Mouse (Mus musculus) olfactory bulb, adult 2 months (tissue): Measurements from ENCODE around the gene Yipf1. TPM values are rescaled to one million over a fixed set of nuclear protein-coding genes. Genes with fewer than 3 reads are reported as not detected.
A peak's percentile ranks its signal among the peaks of the same experiment; 100 is the strongest.
"Not testable (repeated sequence)": the region's sequence is repeated elsewhere in the genome, so short reads cannot be mapped to it uniquely, and the experiment has no call there.

Source experiments
- H3K27ac ChIP-seq: fragments of 200-500 bp; 2 replicates; pipeline ENCODE4 v1.5.1; 2012; ENCODE audit warnings: low read depth, low read length; ENCODE audit not compliant: insufficient read depth
- H3K4me1 ChIP-seq: fragments of 200-500 bp; 2 replicates; pipeline ENCODE4 v1.6.1; 2012; ENCODE audit warnings: low read length; ENCODE audit not compliant: control insufficient read depth, insufficient read depth
- H3K4me3 ChIP-seq: fragments of 200-500 bp; 2 replicates; pipeline ENCODE4 v1.5.1; 2012; ENCODE audit warnings: mild to moderate bottlenecking, low read depth, low read length, moderate library complexity; ENCODE audit not compliant: insufficient read depth
- CTCF ChIP-seq: fragments of 200-500 bp; IDR thresholded peaks from 2 replicates; pipeline ENCODE4 v1.5.1; 2012; ENCODE audit warnings: low read depth, mild to moderate bottlenecking, low read length, moderate library complexity; ENCODE audit not compliant: insufficient read depth
- POLR2A ChIP-seq: fragments of 200-500 bp; IDR thresholded peaks from 2 replicates; pipeline ENCODE4 v1.6.1; 2012; ENCODE audit warnings: mild to moderate bottlenecking, low read depth, low read length, moderate library complexity; ENCODE audit not compliant: insufficient read depth
- WGBS: fragments of 180-500 bp; shearing (Covaris S2); methylation state at CpG from one replicate; pipeline ENCODE4 v1.1.7; 2018; 5-methylcytosine and 5-hydroxymethylcytosine counted together
- polyA plus RNA-seq: library from polyadenylated mRNA; stranded (reverse); fragments of >200 nt; gene quantifications from 2 replicates; pipeline ENCODE4 v1.2.4, GENCODE M21; 2012; ENCODE audit warnings: low replicate concordance; ENCODE audit not compliant: missing spikeins, insufficient read depth, insufficient read length

The Yipf1 gene
- polyA plus RNA-seq, 1 experiment: not detected

- Histone ChIP-seq H3K27ac (no peak overlapping the region), H3K4me3 (no peak overlapping the region), H3K4me1 (no peaks in the 10 kb centered on the region)
- WGBS: 67% methylated on average over 4 of the region's 4 CpGs
- no peak for TF ChIP-seq CTCF
- no peak for TF ChIP-seq POLR2A
Observed at GRCm38 (mm10) chr4:107362755-107363154, 48.6 kb downstream of the Yipf1 start.

GRCm38 (mm10) chr4:107363573-107363972 is 49.4 kb downstream of the Yipf1 start:
- Histone ChIP-seq H3K4me3 (no peak overlapping the region), H3K4me1 (no peaks in the 10 kb centered on the region), H3K27ac (no peak overlapping the region)
- TF ChIP-seq POLR2A (no peak), CTCF (no peak)
- 83% methylated on average over 6 of the region's 6 CpGs for WGBS

- Histone ChIP-seq H3K4me3 (no peak overlapping the region), H3K4me1 (no peaks in the 10 kb centered on the region), H3K27ac (no peak overlapping the region)
- 90% methylated on average over 5 of the region's 5 CpGs for WGBS
- TF ChIP-seq CTCF: no peak
- TF ChIP-seq POLR2A: no peak
Observed at GRCm38 (mm10) chr4:107364190-107364639, 50.1 kb downstream of the Yipf1 start.

- H3K27ac ChIP-seq, H3K4me1 ChIP-seq, H3K4me3 ChIP-seq: not testable (repeated sequence)
Observed at GRCm38 (mm10) chr4:107366408-107366807, 52.2 kb downstream of the Yipf1 start.

- peak within 1 kb of the TSS; percentile 66 for H3K4me3 ChIP-seq
- H3K27ac ChIP-seq: peak within 1 kb of the TSS; percentile 95
- no peaks in the 10 kb centered on the region for H3K4me1 ChIP-seq
- TF ChIP-seq POLR2A (no peak), CTCF (no peak; the same call in 1 of the 2 replicates)
- under 1% methylated on average over 51 of the region's 51 CpGs for WGBS
Observed at GRCm38 (mm10) chr4:107367567-107368314, 53.6 kb downstream of the Yipf1 start, which contains the start of gene Ndc1. Gene Ndc1, plus strand, starts transcription at chr4:107367784.

GRCm38 (mm10) chr4:107372304-107372703 is 58.1 kb downstream of the Yipf1 start:
- WGBS: 88% methylated on average over 2 of the region's 2 CpGs

GRCm38 (mm10) chr4:107374677-107375076 is 60.5 kb downstream of the Yipf1 start:
- H3K4me3 ChIP-seq: no peak overlapping the region
- H3K27ac ChIP-seq: no peak overlapping the region
- no peaks in the 10 kb centered on the region for H3K4me1 ChIP-seq
- TF ChIP-seq POLR2A (no peak), CTCF (no peak)
- WGBS: 73% methylated on average over 4 of the region's 4 CpGs

More at GRCm38 (mm10) chr4:107372304-107372703, 58.1 kb downstream of the Yipf1 start:
- no peaks in the 10 kb centered on the region for H3K4me1 ChIP-seq
- TF ChIP-seq CTCF (no peak), POLR2A (no peak)
- no peak overlapping the region for H3K4me3 ChIP-seq
- H3K27ac ChIP-seq: no peak overlapping the region

GRCm38 (mm10) chr4:107378954-107379353 is 64.8 kb downstream of the Yipf1 start:
- WGBS: 94% methylated on average over 6 of the region's 6 CpGs
- Histone ChIP-seq H3K4me3 (no peak overlapping the region), H3K4me1 (no peaks in the 10 kb centered on the region), H3K27ac (no peak overlapping the region)
- TF ChIP-seq POLR2A: no peak
- TF ChIP-seq CTCF: no peak

- H3K4me1 ChIP-seq: no peaks in the 10 kb centered on the region
- TF ChIP-seq POLR2A: no peak
- no peak for TF ChIP-seq CTCF
- 90% methylated on average over 7 of the region's 7 CpGs for WGBS
- H3K4me3 ChIP-seq: no peak overlapping the region
- H3K27ac ChIP-seq: no peak overlapping the region
Observed at GRCm38 (mm10) chr4:107380871-107381270, 66.7 kb downstream of the Yipf1 start.

GRCm38 (mm10) chr4:107387038-107387437 is 72.9 kb downstream of the Yipf1 start:
- H3K4me1 ChIP-seq: no peaks in the 10 kb centered on the region
- H3K27ac ChIP-seq: no peak overlapping the region
- H3K4me3 ChIP-seq: no peak overlapping the region
- WGBS: 71% methylated on average over 4 of the region's 4 CpGs
- no peak for TF ChIP-seq POLR2A
